Mouse (Mus musculus): ENCODE data around the gene Olfr1014. TPM values are rescaled to one million over a fixed set of nuclear protein-coding genes. Genes with fewer than 3 reads are reported as not detected.

The Olfr1014 gene
- total and polyA plus RNA-seq, 2 experiments from 2014 or later = not detected

DNA sequence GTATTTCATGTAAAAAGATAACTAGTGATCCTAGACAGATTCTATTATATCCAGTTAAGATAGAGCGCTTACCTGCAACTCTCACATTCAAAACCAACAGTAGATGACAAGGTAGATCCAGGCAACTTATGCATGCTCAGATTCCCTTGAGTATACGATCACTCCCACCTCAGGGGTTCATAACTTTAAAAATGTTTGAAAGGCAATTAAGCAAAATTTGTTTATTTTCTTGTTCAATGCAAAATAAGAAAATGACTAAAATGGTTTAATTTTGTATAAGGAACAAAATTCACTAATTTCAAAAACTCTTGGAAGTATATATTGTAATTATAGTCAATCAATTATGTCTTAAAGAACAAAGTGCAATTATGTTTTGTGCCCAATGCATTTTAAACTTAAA lies 29.9 kb downstream of the Olfr1014 start, which contains the start of gene Olfr1016:
Olfr1016 (minus strand) TSS at position 101 of the 400 bp plus-strand sequence.
- TF ChIP-seq CTCF (IDR thresholded peaks at IDR 0.05; ENCODE audit: low read depth) = no peak
- no peak for ATAC-seq

DNA sequence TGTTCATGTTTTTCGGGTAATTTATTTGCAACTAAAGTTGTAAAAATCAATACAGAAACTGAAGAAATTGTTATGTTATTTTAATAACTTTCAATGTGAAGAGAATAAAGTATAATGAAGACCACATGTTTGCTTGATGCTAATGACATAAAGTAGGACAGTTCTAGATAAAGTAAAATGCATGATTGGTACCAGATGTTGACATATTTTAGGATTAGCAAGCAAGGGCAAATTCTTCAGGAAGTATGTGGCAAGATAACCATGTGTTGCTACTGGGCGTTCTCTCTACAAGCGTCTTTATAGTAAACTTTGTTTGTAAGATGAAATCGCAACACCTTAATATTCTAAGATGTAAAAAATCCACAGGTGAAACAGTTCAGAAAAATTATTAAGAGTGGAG lies 32.0 kb downstream of the Olfr1014 start:
- no peaks in the 10 kb centered on the region for H3K36me3 ChIP-seq (ENCODE audit: insufficient read depth)
- TF ChIP-seq CTCF (IDR thresholded peaks at IDR 0.05; ENCODE audit: low read depth) = no peak
- H3K9me3 ChIP-seq (ENCODE audit: low read length) = no peaks in the 10 kb centered on the region
- no peak overlapping the region for H3K4me2 ChIP-seq (ENCODE audit: low read depth)
- H3K27me3 ChIP-seq (ENCODE audit: insufficient read depth, low read length) = no peaks in the 10 kb centered on the region
- 94% methylated on average over 4 of the region's 4 CpGs for WGBS
- DNase-seq (no peak), ATAC-seq (no peak)
- H3K27ac ChIP-seq (ENCODE audit: low read depth, low read length) = no peak overlapping the region
- no peaks in the 10 kb centered on the region for H3K4me1 ChIP-seq (ENCODE audit: insufficient read depth)
- H3K9ac ChIP-seq = no peak overlapping the region
- H3K4me3 ChIP-seq (ENCODE audit: low read depth, low read length) = no peak overlapping the region

More for the DNA sequence above, 29.9 kb downstream of the Olfr1014 start, which contains the start of gene Olfr1016:
- Histone ChIP-seq H3K27ac (ENCODE audit: low read depth, low read length) (no peak within 1 kb of the TSS), H3K9ac (no peak within 1 kb of the TSS), H3K36me3 (ENCODE audit: insufficient read depth) (no peaks in the 10 kb centered on the region), H3K4me2 (ENCODE audit: low read depth) (no peak within 1 kb of the TSS), H3K9me3 (ENCODE audit: low read length) (no peaks in the 10 kb centered on the region), H3K4me3 (ENCODE audit: low read depth, low read length) (no peak within 1 kb of the TSS), H3K27me3 (ENCODE audit: insufficient read depth, low read length) (no peaks in the 10 kb centered on the region), H3K4me1 (ENCODE audit: insufficient read depth) (no peaks in the 10 kb centered on the region)
- no peak for DNase-seq
- 93% methylated on average over 2 of the region's 2 CpGs for WGBS

DNA sequence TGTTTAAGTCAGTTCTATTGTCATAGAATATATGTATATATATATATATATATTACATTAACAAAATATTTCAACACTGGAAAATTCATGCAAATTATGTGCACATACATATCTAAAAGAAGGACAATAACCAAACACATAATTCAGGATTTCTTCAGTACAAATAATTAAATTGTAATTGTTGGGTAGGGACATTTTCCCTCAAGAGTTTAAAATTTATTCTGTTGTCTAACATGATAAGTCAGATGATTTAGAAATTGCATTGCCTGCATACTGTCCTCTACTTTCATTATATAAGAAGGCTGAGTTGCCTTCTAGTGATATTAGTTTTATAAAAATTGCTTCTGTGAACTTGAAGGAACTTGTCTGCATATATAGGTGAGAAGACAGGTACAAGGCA lies 45.7 kb downstream of the Olfr1014 start, which contains the start of gene Olfr1018:
Olfr1018 (plus strand) TSS at position 301 of the 400 bp plus-strand sequence.
- H3K4me3 ChIP-seq (ENCODE audit: low read depth, low read length) = no peak within 1 kb of the TSS
- no peaks in the 10 kb centered on the region for H3K27me3 ChIP-seq (ENCODE audit: insufficient read depth, low read length)
- H3K36me3 ChIP-seq (ENCODE audit: insufficient read depth) = no peaks in the 10 kb centered on the region
- DNase-seq = no peak
- H3K4me1 ChIP-seq (ENCODE audit: insufficient read depth) = no peaks in the 10 kb centered on the region
- H3K9ac ChIP-seq = no peak within 1 kb of the TSS
- H3K27ac ChIP-seq (ENCODE audit: low read depth, low read length) = no peak within 1 kb of the TSS
- TF ChIP-seq CTCF (IDR thresholded peaks at IDR 0.05; ENCODE audit: low read depth) = no peak
- no peak for ATAC-seq
- no peak within 1 kb of the TSS for H3K4me2 ChIP-seq (ENCODE audit: low read depth)
- no peaks in the 10 kb centered on the region for H3K9me3 ChIP-seq (ENCODE audit: low read length)

Other genes with a start within 250 kb of the Olfr1014 start
- gene Olfr996, start 193.5 kb upstream of the Olfr1014 start, total RNA-seq (2014; rRNA removed) = not detected in 2 replicates
- not detected in 2 replicates for gene Olfr996, start 193.5 kb upstream of the Olfr1014 start, polyA plus RNA-seq (2015; fragmentation: Nextera tagmentation; extraction: Ambion mirVana)
- gene Olfr998, start 183.8 kb upstream of the Olfr1014 start, total RNA-seq (2014; rRNA removed) = not detected in 2 replicates
- not detected in 2 replicates for gene Olfr998, start 183.8 kb upstream of the Olfr1014 start, polyA plus RNA-seq (2015; fragmentation: Nextera tagmentation; extraction: Ambion mirVana)
- gene Olfr1000, start 160.8 kb upstream of the Olfr1014 start, total RNA-seq (2014; rRNA removed) = not detected in 2 replicates
- not detected in 2 replicates for gene Olfr1000, start 160.8 kb upstream of the Olfr1014 start, polyA plus RNA-seq (2015; fragmentation: Nextera tagmentation; extraction: Ambion mirVana)
- not detected in 2 replicates for gene Olfr1002, start 122.0 kb upstream of the Olfr1014 start, total RNA-seq (2014; rRNA removed)
- gene Olfr1002, start 122.0 kb upstream of the Olfr1014 start, polyA plus RNA-seq (2015; fragmentation: Nextera tagmentation; extraction: Ambion mirVana) = not detected in 2 replicates
- gene Olfr154, start 108.3 kb upstream of the Olfr1014 start, total RNA-seq (2014; rRNA removed) = not detected in 2 replicates
- not detected in 2 replicates for gene Olfr154, start 108.3 kb upstream of the Olfr1014 start, polyA plus RNA-seq (2015; fragmentation: Nextera tagmentation; extraction: Ambion mirVana)
- not detected in 2 replicates for gene Olfr1006, start 93.9 kb upstream of the Olfr1014 start, total RNA-seq (2014; rRNA removed)
- gene Olfr1006, start 93.9 kb upstream of the Olfr1014 start, polyA plus RNA-seq (2015; fragmentation: Nextera tagmentation; extraction: Ambion mirVana) = not detected in 2 replicates
- gene Olfr1008, start 83.3 kb upstream of the Olfr1014 start, total RNA-seq (2014; rRNA removed) = not detected in 2 replicates
- gene Olfr1008, start 83.3 kb upstream of the Olfr1014 start, polyA plus RNA-seq (2015; fragmentation: Nextera tagmentation; extraction: Ambion mirVana) = not detected in 2 replicates
- gene Olfr1009, start 57.3 kb upstream of the Olfr1014 start, total RNA-seq (2014; rRNA removed) = not detected in 2 replicates
- gene Olfr1009, start 57.3 kb upstream of the Olfr1014 start, polyA plus RNA-seq (2015; fragmentation: Nextera tagmentation; extraction: Ambion mirVana) = not detected in 2 replicates
- not detected in 2 replicates for gene Olfr1012, start 9.9 kb upstream of the Olfr1014 start, total RNA-seq (2014; rRNA removed)
- gene Olfr1012, start 9.9 kb upstream of the Olfr1014 start, polyA plus RNA-seq (2015; fragmentation: Nextera tagmentation; extraction: Ambion mirVana) = not detected in 2 replicates
- gene Olfr1013, start 5.6 kb upstream of the Olfr1014 start, total RNA-seq (2014; rRNA removed) = not detected in 2 replicates
- gene Olfr1013, start 5.6 kb upstream of the Olfr1014 start, polyA plus RNA-seq (2015; fragmentation: Nextera tagmentation; extraction: Ambion mirVana) = not detected in 2 replicates
- gene Olfr1015, start 9.3 kb downstream of the Olfr1014 start, total RNA-seq (2014; rRNA removed) = 0.08 TPM in 1 of 2 replicates, not detected in the other
- not detected in 2 replicates for gene Olfr1015, start 9.3 kb downstream of the Olfr1014 start, polyA plus RNA-seq (2015; fragmentation: Nextera tagmentation; extraction: Ambion mirVana)
- not detected in 2 replicates for gene Olfr1016, start 29.8 kb downstream of the Olfr1014 start, total RNA-seq (2014; rRNA removed)
- not detected in 2 replicates for gene Olfr1016, start 29.8 kb downstream of the Olfr1014 start, polyA plus RNA-seq (2015; fragmentation: Nextera tagmentation; extraction: Ambion mirVana)
- gene Olfr1018, start 45.8 kb downstream of the Olfr1014 start, total RNA-seq (2014; rRNA removed) = not detected in 2 replicates
- gene Olfr1018, start 45.8 kb downstream of the Olfr1014 start, polyA plus RNA-seq (2015; fragmentation: Nextera tagmentation; extraction: Ambion mirVana) = not detected in 2 replicates
- gene Olfr1019, start 72.8 kb downstream of the Olfr1014 start, total RNA-seq (2014; rRNA removed) = 0.08 TPM in 1 of 2 replicates, not detected in the other
- not detected in 2 replicates for gene Olfr1019, start 72.8 kb downstream of the Olfr1014 start, polyA plus RNA-seq (2015; fragmentation: Nextera tagmentation; extraction: Ambion mirVana)
- not detected in 2 replicates for gene Olfr1020, start 74.3 kb downstream of the Olfr1014 start, total RNA-seq (2014; rRNA removed)
- gene Olfr1020, start 74.3 kb downstream of the Olfr1014 start, polyA plus RNA-seq (2015; fragmentation: Nextera tagmentation; extraction: Ambion mirVana) = not detected in 2 replicates
- gene Olfr1022, start 95.9 kb downstream of the Olfr1014 start, total RNA-seq (2014; rRNA removed) = not detected in 2 replicates
- gene Olfr1022, start 95.9 kb downstream of the Olfr1014 start, polyA plus RNA-seq (2015; fragmentation: Nextera tagmentation; extraction: Ambion mirVana) = not detected in 2 replicates
- gene Olfr1023, start 112.9 kb downstream of the Olfr1014 start, total RNA-seq (2014; rRNA removed) = not detected in 2 replicates
- not detected in 2 replicates for gene Olfr1023, start 112.9 kb downstream of the Olfr1014 start, polyA plus RNA-seq (2015; fragmentation: Nextera tagmentation; extraction: Ambion mirVana)
- not detected in 2 replicates for gene Olfr1024, start 132.3 kb downstream of the Olfr1014 start, total RNA-seq (2014; rRNA removed)
- gene Olfr1024, start 132.3 kb downstream of the Olfr1014 start, polyA plus RNA-seq (2015; fragmentation: Nextera tagmentation; extraction: Ambion mirVana) = not detected in 2 replicates
- not detected in 2 replicates for gene Olfr1025-ps1, start 142.5 kb downstream of the Olfr1014 start, total RNA-seq (2014; rRNA removed)
- gene Olfr1025-ps1, start 142.5 kb downstream of the Olfr1014 start, polyA plus RNA-seq (2015; fragmentation: Nextera tagmentation; extraction: Ambion mirVana) = not detected in 2 replicates
- not detected in 2 replicates for gene Olfr1026, start 148.8 kb downstream of the Olfr1014 start, total RNA-seq (2014; rRNA removed)
- gene Olfr1026, start 148.8 kb downstream of the Olfr1014 start, polyA plus RNA-seq (2015; fragmentation: Nextera tagmentation; extraction: Ambion mirVana) = not detected in 2 replicates
- gene Olfr1028, start 177.7 kb downstream of the Olfr1014 start, total RNA-seq (2014; rRNA removed) = not detected in 2 replicates
- gene Olfr1028, start 177.7 kb downstream of the Olfr1014 start, polyA plus RNA-seq (2015; fragmentation: Nextera tagmentation; extraction: Ambion mirVana) = not detected in 2 replicates
- gene Olfr1029, start 201.2 kb downstream of the Olfr1014 start, total RNA-seq (2014; rRNA removed) = not detected in 2 replicates
- not detected in 2 replicates for gene Olfr1029, start 201.2 kb downstream of the Olfr1014 start, polyA plus RNA-seq (2015; fragmentation: Nextera tagmentation; extraction: Ambion mirVana)
- not detected in 2 replicates for gene Olfr1030, start 206.6 kb downstream of the Olfr1014 start, total RNA-seq (2014; rRNA removed)
- gene Olfr1030, start 206.6 kb downstream of the Olfr1014 start, polyA plus RNA-seq (2015; fragmentation: Nextera tagmentation; extraction: Ambion mirVana) = not detected in 2 replicates
- gene Olfr1031, start 217.6 kb downstream of the Olfr1014 start, total RNA-seq (2014; rRNA removed) = not detected in 2 replicates
- gene Olfr1031, start 217.6 kb downstream of the Olfr1014 start, polyA plus RNA-seq (2015; fragmentation: Nextera tagmentation; extraction: Ambion mirVana) = not detected in 2 replicates
- not detected in 2 replicates for gene Olfr1032, start 232.8 kb downstream of the Olfr1014 start, total RNA-seq (2014; rRNA removed)
- not detected in 2 replicates for gene Olfr1032, start 232.8 kb downstream of the Olfr1014 start, polyA plus RNA-seq (2015; fragmentation: Nextera tagmentation; extraction: Ambion mirVana)
- gene Olfr1033, start 247.9 kb downstream of the Olfr1014 start, total RNA-seq (2014; rRNA removed) = 0.05 and 0.08 TPM in 2 replicates
- gene Olfr1033, start 247.9 kb downstream of the Olfr1014 start, polyA plus RNA-seq (2015; fragmentation: Nextera tagmentation; extraction: Ambion mirVana) = 1.1 and 1.2 TPM in 2 replicates